Mouse (Mus musculus) spleen, postnatal 36 days (tissue): Measurements from ENCODE around the gene Gm11492.

Source experiments
- DNase-seq, 2 experiments: peaks; one replicate each; pipeline ENCODE4 v3.0.0; 2022; ENCODE audit warnings: low spot score in 2 of 2, mixed read lengths in 1 of 2

Gm11492 gene

GRCm38 (mm10) chr11:87566501-87566900 is at the start of gene Gm11492:
TSS of gene Gm11492 (plus strand) at chr11:87566653.
- DNase-seq, result no peak

GRCm38 (mm10) chr11:87519260-87519659 is 47.2 kb upstream of the Gm11492 start:
- DNase-seq, result peak; percentile 13 to 39

GRCm38 (mm10) chr11:87523466-87523865 is 43.0 kb upstream of the Gm11492 start:
- no peak for DNase-seq

- no peak for DNase-seq
Observed at GRCm38 (mm10) chr11:87523967-87524366, 42.5 kb upstream of the Gm11492 start.

- DNase-seq, result no peak
Observed at GRCm38 (mm10) chr11:87524780-87525179, 41.7 kb upstream of the Gm11492 start.

GRCm38 (mm10) chr11:87527364-87527763 is 39.1 kb upstream of the Gm11492 start:
- no peak for DNase-seq

GRCm38 (mm10) chr11:87527990-87528389 is 38.5 kb upstream of the Gm11492 start:
- DNase-seq, result no peak

- no peak for DNase-seq
Observed at GRCm38 (mm10) chr11:87531695-87532094, 34.8 kb upstream of the Gm11492 start.

- no peak for DNase-seq
Observed at GRCm38 (mm10) chr11:87542285-87542684, 24.2 kb upstream of the Gm11492 start.

GRCm38 (mm10) chr11:87542906-87543305 is 23.5 kb upstream of the Gm11492 start:
- no peak for DNase-seq

GRCm38 (mm10) chr11:87553342-87553741 is 13.1 kb upstream of the Gm11492 start:
- no peak for DNase-seq

- DNase-seq, result no peak
Observed at GRCm38 (mm10) chr11:87554386-87554785, 12.1 kb upstream of the Gm11492 start.

GRCm38 (mm10) chr11:87555106-87555703 is 11.2 kb upstream of the Gm11492 start:
- no peak for DNase-seq

GRCm38 (mm10) chr11:87561208-87561607 is 5.2 kb upstream of the Gm11492 start:
- DNase-seq, result no peak

GRCm38 (mm10) chr11:87568255-87568953 is 2.0 kb downstream of the Gm11492 start, which contains the start of gene Sept4:
TSS of gene Sept4 (plus strand) at chr11:87568903.
- DNase-seq, result no peak

- DNase-seq, result no peak
Observed at GRCm38 (mm10) chr11:87570743-87571142, 4.3 kb downstream of the Gm11492 start.

GRCm38 (mm10) chr11:87571361-87571950 is 5.0 kb downstream of the Gm11492 start:
- DNase-seq, result no peak

GRCm38 (mm10) chr11:87573751-87574150 is 7.3 kb downstream of the Gm11492 start:
- DNase-seq, result no peak

GRCm38 (mm10) chr11:87574520-87575180 is 8.2 kb downstream of the Gm11492 start:
- DNase-seq, result no peak

- DNase-seq, result no peak
Observed at GRCm38 (mm10) chr11:87577601-87578248, 11.3 kb downstream of the Gm11492 start.

- DNase-seq, result peak; percentile 47 to 55
Observed at GRCm38 (mm10) chr11:87578249-87578962, 12.0 kb downstream of the Gm11492 start.
